Mouse (Mus musculus) megakaryocyte, embryonic 14.5 days (primary cell): ENCODE data around the gene Anp32b. TPM values are rescaled to one million over a fixed set of nuclear protein-coding genes. Genes with fewer than 3 reads are reported as not detected.

Experiments
- H3K27me3 ChIP-seq: replicated peaks from 2 replicates; pipeline ENCODE3; 2012; ENCODE audit warnings: inconsistent platforms
- H3K36me3 ChIP-seq: replicated peaks from 2 replicates; pipeline ENCODE3; 2012; ENCODE audit warnings: low read length, inconsistent platforms, mixed read lengths
- H3K4me1 ChIP-seq: 2 replicates; pipeline ENCODE4 v1.6.1; 2012; ENCODE audit warnings: inconsistent platforms
- H3K4me3 ChIP-seq: replicated peaks from 2 replicates; pipeline ENCODE3; 2012; ENCODE audit warnings: moderate library complexity, mild to moderate bottlenecking, inconsistent platforms
- H3K9me3 ChIP-seq: 2 replicates; pipeline ENCODE4 v1.6.1; 2012; ENCODE audit warnings: inconsistent platforms
- FLI1 ChIP-seq: IDR thresholded peaks from 2 replicates; pipeline ENCODE4 v1.6.1; 2012; ENCODE audit warnings: low read length, inconsistent platforms, mixed read lengths
- GATA1 ChIP-seq: IDR thresholded peaks from 3 replicates; pipeline ENCODE4 v1.6.1; 2012; ENCODE audit warnings: mixed read lengths, low read length, inconsistent platforms, borderline replicate concordance
- polyA plus RNA-seq: library from polyadenylated mRNA; stranded (reverse); fragments of >175 nt; gene quantifications from 2 replicates; pipeline ENCODE4 v1.2.3, GENCODE M21; 2012; ENCODE audit warnings: low replicate concordance; ENCODE audit not compliant: insufficient read depth

Gene Anp32b
- polyA plus RNA-seq, 1 experiment = 638 TPM

DNA sequence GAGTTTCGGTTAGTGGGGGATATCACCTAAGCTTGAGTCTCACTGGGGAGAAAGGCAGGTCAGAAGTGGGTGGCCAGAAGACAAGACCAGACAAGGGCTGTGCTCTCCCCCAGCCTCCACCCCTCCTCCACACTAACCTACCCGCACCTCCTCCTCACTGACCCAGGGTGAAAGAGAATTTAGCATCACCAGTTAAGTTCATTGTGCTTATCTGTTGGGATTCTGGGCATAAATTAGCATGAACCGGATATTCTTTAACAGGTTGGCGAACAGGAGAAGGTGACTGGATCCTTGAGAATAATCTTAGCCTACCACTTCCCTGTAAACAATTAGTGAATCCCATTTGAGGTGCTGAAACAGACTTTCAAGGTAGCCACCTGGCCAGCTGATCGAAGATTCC is 24.4 kb downstream of the Anp32b start:
- Histone ChIP-seq H3K27me3 (no peaks in the 10 kb centered on the region), H3K9me3 (no peaks in the 10 kb centered on the region), H3K36me3 (peaks cover 90% of the 10 kb centered on the region), H3K4me3 (no peak overlapping the region), H3K4me1 (peaks cover 14% of the 10 kb centered on the region)
- TF ChIP-seq GATA1 (no peak), FLI1 (no peak)

GRCm38 (mm10) chr4:46479081-46479480 is 28.4 kb downstream of the Anp32b start:
- no peaks in the 10 kb centered on the region for H3K27me3 ChIP-seq
- H3K4me3 ChIP-seq = no peak overlapping the region
- TF ChIP-seq GATA1 = no peak
- TF ChIP-seq FLI1 = no peak
- no peaks in the 10 kb centered on the region for H3K9me3 ChIP-seq
- H3K36me3 ChIP-seq = peaks cover 53% of the 10 kb centered on the region
- H3K4me1 ChIP-seq = peaks cover 23% of the 10 kb centered on the region

DNA sequence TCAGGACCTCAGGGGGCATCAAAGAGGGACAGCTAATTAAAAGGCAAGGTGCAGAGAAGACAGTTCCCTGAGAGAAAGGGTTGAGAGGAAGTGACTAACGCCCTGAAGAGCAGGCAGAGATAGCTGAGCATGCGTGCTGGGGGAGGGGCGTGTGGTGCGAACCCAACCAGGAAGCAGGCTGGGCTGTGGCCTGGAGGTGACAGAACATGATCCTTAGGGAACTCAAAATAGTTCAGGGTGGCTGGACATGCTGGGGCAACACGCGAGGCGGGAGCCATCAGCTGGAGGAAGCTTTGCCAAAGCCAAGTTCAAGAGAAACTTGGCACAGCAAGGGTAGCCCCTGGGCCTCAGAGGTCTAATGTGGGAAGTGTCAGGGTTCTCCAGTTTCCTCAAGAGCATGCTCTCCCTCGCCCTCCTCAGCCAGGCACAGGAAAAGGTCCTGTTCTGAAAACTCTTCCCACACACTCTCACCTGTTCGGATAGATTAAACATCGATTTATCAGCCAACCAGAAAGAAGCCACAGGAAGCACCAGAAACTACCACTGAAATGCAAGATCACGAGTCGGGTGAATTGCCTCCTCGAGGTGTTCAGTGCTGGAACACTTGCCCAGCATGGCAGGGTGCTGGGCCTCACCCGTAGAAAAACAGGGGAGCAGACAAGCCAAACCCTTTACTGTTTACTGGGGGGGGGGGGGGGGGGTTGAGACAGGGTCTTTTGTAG is 35.2 kb downstream of the Anp32b start:
- Histone ChIP-seq H3K4me1 (peaks cover 72% of the 10 kb centered on the region), H3K4me3 (peak overlapping the region; percentile 83), H3K9me3 (no peaks in the 10 kb centered on the region), H3K27me3 (no peaks in the 10 kb centered on the region), H3K36me3 (peaks cover 4% of the 10 kb centered on the region)
- TF ChIP-seq FLI1 = no peak

GRCm38 (mm10) chr4:46487348-46487747 is 36.6 kb downstream of the Anp32b start:
- Histone ChIP-seq H3K4me1 (peaks cover 85% of the 10 kb centered on the region), H3K36me3 (peaks cover 15% of the 10 kb centered on the region), H3K27me3 (no peaks in the 10 kb centered on the region), H3K9me3 (no peaks in the 10 kb centered on the region), H3K4me3 (peak overlapping the region; percentile 38)
- TF ChIP-seq FLI1 (no peak), GATA1 (no peak)

DNA sequence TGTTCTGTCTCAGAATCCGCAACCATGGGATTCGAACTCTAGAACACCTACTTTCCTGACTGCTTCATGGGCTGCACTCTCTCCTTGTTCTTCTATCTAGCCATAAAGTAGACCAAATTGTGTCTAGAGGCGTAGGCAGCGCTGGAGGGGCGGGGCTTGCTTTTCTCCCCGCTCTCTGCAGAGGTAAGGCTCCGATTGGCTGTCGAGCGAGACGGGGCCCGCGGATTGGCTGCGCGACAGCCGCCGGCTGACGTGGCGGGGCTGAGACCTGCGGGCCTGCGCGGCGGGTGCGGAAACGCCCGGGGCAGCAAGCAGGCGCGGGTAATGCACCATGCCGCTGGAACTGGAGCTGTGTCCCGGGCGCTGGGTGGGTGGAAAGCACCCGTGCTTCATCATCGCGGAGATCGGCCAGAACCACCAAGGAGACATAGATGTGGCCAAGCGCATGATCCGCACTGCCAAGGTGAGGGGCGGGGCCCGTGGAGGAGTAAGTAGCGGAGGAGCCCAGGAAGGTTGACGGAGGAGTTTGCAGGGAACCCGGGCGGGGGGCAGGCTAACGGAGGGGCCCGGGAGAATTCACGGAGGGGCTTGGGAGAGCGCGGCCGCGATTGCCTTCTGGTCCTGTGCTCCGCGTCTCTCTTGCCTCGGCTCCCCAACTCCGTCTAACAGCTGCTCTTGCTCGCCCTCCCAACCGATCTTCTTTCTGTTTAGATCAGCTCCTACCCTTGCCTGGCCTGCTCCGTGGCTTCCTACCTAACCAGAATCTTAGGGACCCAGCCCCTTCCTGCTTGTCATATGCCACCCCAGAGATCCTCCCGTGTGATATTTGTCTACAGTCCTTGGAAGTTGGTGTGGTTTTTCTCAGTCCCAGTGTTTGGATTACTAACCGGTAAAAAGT is 38.6 kb downstream of the Anp32b start, which contains the start of gene Nans:
TSS of gene Nans (plus strand) at position 221 of the 898 bp plus-strand sequence.
- peaks cover 35% of the 10 kb centered on the region for H3K36me3 ChIP-seq
- no peaks in the 10 kb centered on the region for H3K27me3 ChIP-seq
- peak within 1 kb of the TSS; percentile 99 for H3K4me3 ChIP-seq
- no peak for TF ChIP-seq GATA1
- no peak for TF ChIP-seq FLI1
- peaks cover 71% of the 10 kb centered on the region for H3K4me1 ChIP-seq
- no peaks in the 10 kb centered on the region for H3K9me3 ChIP-seq

DNA sequence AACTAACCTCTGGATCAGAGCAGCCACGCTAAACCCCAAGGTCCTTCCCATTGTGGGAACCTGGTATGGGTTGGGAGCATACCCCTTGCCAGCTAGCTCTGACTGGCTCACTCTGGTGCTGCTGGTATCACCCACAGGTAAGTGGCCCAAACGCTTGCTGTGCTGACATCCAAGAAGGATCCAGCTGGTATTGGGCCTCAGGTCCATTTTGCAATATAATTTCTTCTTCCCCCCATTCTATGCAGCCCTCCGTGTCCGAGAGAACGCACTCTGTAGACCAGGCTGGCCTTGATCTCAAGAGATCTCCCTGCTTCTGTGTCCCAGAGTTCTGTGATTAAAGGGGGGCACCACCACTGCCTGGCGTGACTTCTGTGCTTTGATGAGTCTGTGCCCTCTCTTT is 42.4 kb downstream of the Anp32b start:
- Histone ChIP-seq H3K36me3 (peaks cover 69% of the 10 kb centered on the region), H3K4me1 (peaks cover 50% of the 10 kb centered on the region), H3K4me3 (no peak overlapping the region), H3K9me3 (no peaks in the 10 kb centered on the region), H3K27me3 (no peaks in the 10 kb centered on the region)
- no peak for TF ChIP-seq GATA1

DNA sequence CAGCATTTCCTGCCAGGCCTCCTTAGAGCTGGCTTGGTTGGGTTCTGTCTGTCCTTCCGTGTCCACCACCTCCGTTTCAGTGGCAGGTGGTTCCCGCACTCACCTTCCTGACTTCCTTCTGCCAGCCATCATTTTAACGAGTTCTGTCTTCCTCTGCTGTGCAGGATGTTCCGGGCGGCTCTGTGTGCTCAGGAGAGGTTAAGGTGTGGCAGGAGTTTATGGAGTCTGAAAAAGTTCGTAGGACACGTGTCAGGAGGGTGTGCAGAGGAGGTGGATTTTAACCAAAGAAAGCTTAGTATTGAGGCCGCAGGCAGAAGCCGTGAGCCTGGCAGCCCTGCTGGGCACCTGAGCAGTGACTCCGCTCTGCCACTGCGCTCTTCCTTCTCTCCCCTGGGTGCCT is 44.8 kb downstream of the Anp32b start:
- no peaks in the 10 kb centered on the region for H3K9me3 ChIP-seq
- H3K4me1 ChIP-seq = peaks cover 45% of the 10 kb centered on the region
- H3K27me3 ChIP-seq = no peaks in the 10 kb centered on the region
- peaks cover 92% of the 10 kb centered on the region for H3K36me3 ChIP-seq
- H3K4me3 ChIP-seq = no peak overlapping the region
- TF ChIP-seq GATA1 (no peak), FLI1 (no peak)

- H3K36me3 ChIP-seq = peaks cover 96% of the 10 kb centered on the region
- no peaks in the 10 kb centered on the region for H3K27me3 ChIP-seq
- H3K4me3 ChIP-seq = no peak overlapping the region
- no peaks in the 10 kb centered on the region for H3K9me3 ChIP-seq
- TF ChIP-seq GATA1 (no peak), FLI1 (no peak)
- H3K4me1 ChIP-seq = peaks cover 40% of the 10 kb centered on the region
Measured at GRCm38 (mm10) chr4:46497286-46497892, 46.7 kb downstream of the Anp32b start.

DNA sequence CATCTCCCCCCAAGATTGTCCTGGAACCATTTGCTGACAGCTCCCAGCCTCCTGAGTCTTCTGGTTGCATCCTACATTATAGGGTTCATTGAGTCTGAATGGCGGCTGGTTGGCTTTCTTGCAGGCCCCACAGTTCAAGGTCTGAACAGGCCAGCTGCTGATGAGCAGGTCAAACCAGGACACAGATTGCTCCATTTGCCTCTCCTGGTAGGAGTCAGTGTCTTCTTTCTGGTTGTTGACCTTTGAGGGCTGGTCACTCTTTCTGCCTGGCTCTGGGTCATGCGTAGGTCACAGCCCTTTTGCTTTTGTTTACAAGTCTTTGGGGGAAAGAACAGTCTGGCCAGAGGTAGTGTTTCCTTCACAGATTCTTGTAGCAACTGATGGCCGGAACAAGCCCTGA is 47.8 kb downstream of the Anp32b start:
- Histone ChIP-seq H3K4me1 (peaks cover 47% of the 10 kb centered on the region), H3K4me3 (no peak overlapping the region), H3K36me3 (peaks cover 96% of the 10 kb centered on the region), H3K27me3 (no peaks in the 10 kb centered on the region), H3K9me3 (no peaks in the 10 kb centered on the region)
- no peak for TF ChIP-seq GATA1
- TF ChIP-seq FLI1 = no peak

GRCm38 (mm10) chr4:46498976-46499375 is 48.3 kb downstream of the Anp32b start:
- Histone ChIP-seq H3K4me1 (peaks cover 51% of the 10 kb centered on the region), H3K36me3 (peaks cover 96% of the 10 kb centered on the region), H3K4me3 (no peak overlapping the region), H3K27me3 (no peaks in the 10 kb centered on the region), H3K9me3 (no peaks in the 10 kb centered on the region)
- TF ChIP-seq FLI1 (no peak), GATA1 (no peak)
